Mouse (Mus musculus) left cerebral cortex, adult 18-20 months (tissue): ENCODE measurements around the gene Sgsm3. TPM values are rescaled to one million over a fixed set of nuclear protein-coding genes. Genes with fewer than 3 reads are reported as not detected.

Source experiments
- DNase-seq, 2 experiments: peaks; one replicate each; pipeline ENCODE4 v3.0.0; 2021 to 2022; ENCODE audit warnings: low spot score in 2 of 2, mixed read lengths in 1 of 2
- microRNA-seq, 2 experiments: library from miRNA; unstranded; fragments of <30 nt; microRNA quantifications; one replicate each; pipeline ENCODE4 v1.2.0; 2021
- total RNA-seq, 2 experiments: library from RNA; stranded (reverse); gene quantifications; 2 replicates each; pipeline ENCODE4 v1.2.3; 2021

Gene Sgsm3
- total RNA-seq, 2 experiments from 2014 or later: 93.3 to 99.9 TPM

DNA sequence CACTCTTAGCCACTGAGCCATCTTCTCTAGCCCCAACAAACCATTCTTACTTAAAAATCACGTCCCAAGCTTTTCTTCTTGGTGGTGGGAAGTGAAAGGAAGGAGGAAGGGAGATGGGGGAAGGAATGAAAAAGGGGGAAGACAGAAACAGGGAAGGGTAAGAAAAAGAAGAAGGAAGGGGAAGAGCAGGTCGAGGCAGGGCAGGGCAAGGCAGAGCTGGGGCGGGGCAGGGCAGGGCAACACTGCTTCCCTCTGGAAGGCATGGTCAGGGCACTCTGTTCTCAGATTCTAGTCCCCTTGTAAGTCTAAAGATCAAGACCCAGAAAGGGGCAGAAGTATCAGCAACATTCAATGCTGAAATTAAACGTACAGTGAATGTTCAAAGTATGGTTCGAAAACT, 80.2 kb downstream of the Sgsm3 start:
- DNase-seq: no peak

DNA sequence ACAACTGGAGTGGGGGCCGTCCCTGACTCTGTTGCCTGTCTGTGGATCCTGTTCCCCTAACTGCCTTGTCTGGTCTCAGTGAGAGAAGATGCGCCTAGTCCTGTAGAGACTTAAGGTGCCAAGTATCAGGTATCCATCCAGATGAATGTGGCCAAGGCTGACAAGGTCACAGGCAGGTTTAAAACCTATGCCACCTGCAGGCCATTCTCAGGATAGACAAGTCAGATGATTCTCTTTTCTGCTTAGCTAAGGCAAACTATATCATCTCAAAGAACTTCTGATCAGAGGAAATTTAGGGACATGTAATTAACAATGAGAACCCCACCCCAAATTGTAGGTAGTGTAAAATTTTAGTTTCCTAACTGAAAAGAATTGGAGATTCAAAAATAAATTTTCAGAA, 83.4 kb downstream of the Sgsm3 start:
- DNase-seq: no peak

Small RNA genes lying within 50 kb of the gene (microRNA-seq; reads per million reads assigned to microRNA genes)
- gene Mir5113: 9.3 to 12.4 reads per million in 2 experiments

Other genes starting within 250 kb of the Sgsm3 start
- 10 to 100 TPM; 29.3 to 33.9 TPM for gene Adsl, start 29.3 kb upstream of the Sgsm3 start, total RNA-seq
- 10 to 100 TPM; 60.3 to 61.9 TPM for gene Mrtfa, start 213.0 kb downstream of the Sgsm3 start, total RNA-seq